Mouse (Mus musculus) kidney, adult 8-10 months (tissue): ENCODE data around the gene Rsrc1.
A peak's percentile ranks its signal among the peaks of the same experiment; 100 is the strongest.

Experiments
- DNase-seq, 2 experiments: peaks; one replicate each; pipeline ENCODE4 v3.0.0; 2022

The Rsrc1 gene

DNA sequence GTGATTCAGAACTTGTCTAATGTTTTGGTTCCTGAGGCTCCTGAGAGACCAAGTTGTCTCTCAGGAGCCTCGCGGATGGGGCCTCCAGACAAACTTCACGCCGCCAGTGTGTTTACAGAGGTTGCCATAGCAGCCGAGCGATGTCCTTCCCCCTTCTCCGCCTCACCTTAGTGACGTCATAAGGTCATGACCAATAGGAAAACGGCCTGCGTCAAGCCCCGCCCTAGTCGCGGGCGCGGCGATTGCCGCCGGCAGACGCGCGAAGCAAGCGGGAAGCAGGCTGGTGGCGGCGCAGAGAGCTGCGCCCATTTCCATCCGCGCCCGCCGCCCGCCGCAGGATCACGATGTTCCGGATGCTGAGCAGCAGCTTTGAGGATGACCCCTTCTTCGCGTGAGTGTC lies 392.7 kb downstream of the Rsrc1 start, which contains the start of gene Mlf1:
Gene Mlf1 (plus strand): TSS at position 226 of the 400 bp plus-strand sequence.
- peak; percentile 75 to 85 for DNase-seq

DNA sequence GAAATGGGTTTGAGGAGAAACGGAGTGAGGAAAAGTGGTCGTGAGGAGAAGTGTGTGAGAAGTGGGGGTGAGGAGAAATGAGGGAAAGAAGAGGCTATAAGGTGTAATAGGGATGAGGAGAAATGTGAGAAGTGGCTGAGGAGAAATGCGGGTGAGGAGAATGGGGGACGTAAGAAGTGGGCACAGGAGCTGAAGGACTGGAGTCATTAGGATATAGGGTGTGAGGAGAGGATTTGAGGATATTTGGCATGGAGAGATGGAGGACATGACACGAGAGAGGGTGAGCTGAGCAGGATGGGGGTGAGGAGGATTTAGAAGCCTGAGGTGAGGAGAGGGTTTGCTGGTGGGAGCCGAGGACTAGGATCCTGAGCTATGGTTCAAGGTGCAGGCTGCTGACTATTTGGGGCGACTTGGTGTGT lies 393.2 kb downstream of the Rsrc1 start:
- no peak for DNase-seq

DNA sequence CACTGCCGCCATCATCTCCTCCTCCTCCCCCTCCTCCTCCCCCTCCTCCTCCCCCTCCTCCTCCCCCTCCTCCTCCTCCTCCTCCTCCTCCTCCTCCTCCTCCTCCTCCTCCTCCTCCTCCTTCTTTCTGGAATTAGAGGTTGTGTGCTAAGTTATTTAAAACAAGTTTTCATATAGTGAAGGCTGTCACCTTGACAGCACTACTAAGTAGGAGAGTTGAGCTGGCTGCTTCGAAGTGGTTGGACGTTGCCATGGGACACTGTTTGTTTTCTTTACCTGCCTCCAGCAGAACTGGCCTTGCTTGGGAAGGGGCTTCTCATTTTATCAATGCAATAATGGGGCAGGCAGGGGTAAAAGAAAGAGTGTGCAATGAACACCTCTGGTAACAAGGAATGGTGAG lies 393.9 kb downstream of the Rsrc1 start, which contains the start of gene Gm17402:
Gene Gm17402 (minus strand): TSS at position 101 of the 400 bp plus-strand sequence.
- DNase-seq = no peak

DNA sequence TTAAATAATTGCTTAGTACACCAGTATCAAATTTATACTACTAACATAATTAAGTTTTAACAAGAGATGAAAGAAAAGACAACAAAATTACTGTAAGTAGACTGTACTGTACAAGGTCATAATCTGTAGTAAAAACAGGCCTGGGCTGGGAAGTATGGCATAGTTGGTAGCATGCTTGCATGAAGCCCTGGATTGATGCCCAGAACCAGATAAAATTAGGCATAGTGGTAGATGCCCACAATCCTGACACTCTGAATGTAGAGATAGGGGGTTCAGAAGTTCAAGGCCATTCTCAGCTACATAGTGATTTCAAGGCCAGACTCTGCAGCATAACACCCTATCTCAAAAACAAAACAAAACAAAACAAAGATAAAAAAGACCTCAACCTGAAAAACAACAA lies 397.0 kb downstream of the Rsrc1 start:
- DNase-seq = no peak
